Mouse (Mus musculus) cerebellum, adult 11-12 months (tissue): Measurements from ENCODE around the gene Parvb.

ENCODE experiments used
- DNase-seq: peaks from one replicate; pipeline ENCODE4 v3.0.0; 2022

The Parvb gene

GRCm38 (mm10) chr15:84297454-84297853, 65.6 kb downstream of the Parvb start:
- DNase-seq, result no peak

GRCm38 (mm10) chr15:84298804-84299370, 67.0 kb downstream of the Parvb start:
- no peak for DNase-seq

GRCm38 (mm10) chr15:84299662-84300333, 68.0 kb downstream of the Parvb start:
- DNase-seq, result no peak

- no peak for DNase-seq
These were observed 68.7 kb downstream of the Parvb start for GRCm38 (mm10) chr15:84300591-84300990.

GRCm38 (mm10) chr15:84301026-84301425, 69.2 kb downstream of the Parvb start:
- peak; percentile 34 for DNase-seq

GRCm38 (mm10) chr15:84301641-84302420, 70.0 kb downstream of the Parvb start:
- DNase-seq, result no peak

GRCm38 (mm10) chr15:84303264-84303663, 71.4 kb downstream of the Parvb start:
- no peak for DNase-seq

GRCm38 (mm10) chr15:84305333-84305732, 73.5 kb downstream of the Parvb start:
- DNase-seq, result no peak

- DNase-seq, result peak; percentile 71
These were observed 78.4 kb downstream of the Parvb start for GRCm38 (mm10) chr15:84310271-84310670.

- no peak for DNase-seq
These were observed 79.6 kb downstream of the Parvb start for GRCm38 (mm10) chr15:84311295-84312085.

GRCm38 (mm10) chr15:84312878-84313565, 81.2 kb downstream of the Parvb start:
- no peak for DNase-seq

- no peak for DNase-seq
These were observed 81.7 kb downstream of the Parvb start for GRCm38 (mm10) chr15:84313566-84313878.

GRCm38 (mm10) chr15:84314420-84315080, 82.7 kb downstream of the Parvb start:
- no peak for DNase-seq

GRCm38 (mm10) chr15:84315276-84316046, 83.6 kb downstream of the Parvb start:
- no peak for DNase-seq

GRCm38 (mm10) chr15:84319393-84319792, 87.5 kb downstream of the Parvb start:
- no peak for DNase-seq

GRCm38 (mm10) chr15:84321544-84322174, 89.8 kb downstream of the Parvb start:
- no peak for DNase-seq

GRCm38 (mm10) chr15:84323966-84324869, 92.4 kb downstream of the Parvb start, which contains the start of gene Parvg:
Gene Parvg, plus strand, starts transcription at chr15:84324026.
- DNase-seq, result no peak

- DNase-seq, result no peak
These were observed 93.2 kb downstream of the Parvb start for GRCm38 (mm10) chr15:84324870-84325553.

- no peak for DNase-seq
These were observed 93.9 kb downstream of the Parvb start for GRCm38 (mm10) chr15:84325736-84326135.
